8 mouse cellular contexts compared by ENCODE assay signal in genomic region chr5:135742941-135743740, GRCm38 (mm10). TPM values are rescaled to one million over a fixed set of nuclear protein-coding genes. Genes with fewer than 3 reads are reported as not detected.
DNase-seq lines count a peak whose midpoint lies in the region; ATAC-seq and TF ChIP-seq lines count a peak whose summit lies in the region.

No protein-coding gene starts in this region.

- H3K27ac ChIP-seq in gastrocnemius, adult 2 months: peak overlapping the region; percentile 87
- no peak overlapping the region for H3K27ac ChIP-seq in MEL (ENCODE audit: control insufficient read depth, low read depth, low read length)
- no peak overlapping the region for H3K27ac ChIP-seq in forebrain, embryonic 15.5 days (replicated peaks)
- peak overlapping the region; percentile 58 for H3K27ac ChIP-seq in kidney, postnatal 0 days

- no peak for TF ChIP-seq POLR2A in MEL (IDR thresholded peaks at IDR 0.05; ENCODE audit: control insufficient read depth in 1 of 2, insufficient read depth in 1 of 2, low read depth in 1 of 2, low read length in 2 of 2, poor library complexity in 1 of 2)

- H3K9me3 ChIP-seq in MEL (replicated peaks; ENCODE audit: insufficient read depth, low read length): no peaks in the 10 kb centered on the region
- no peaks in the 10 kb centered on the region for H3K9me3 ChIP-seq in forebrain, embryonic 15.5 days
- no peaks in the 10 kb centered on the region for H3K9me3 ChIP-seq in kidney, postnatal 0 days (replicated peaks; ENCODE audit: low read length)

- H3K79me2 ChIP-seq in MEL (ENCODE audit: control insufficient read depth, insufficient read depth, low read length, poor library complexity): no peaks in the 10 kb centered on the region; the same call in 1 of the 2 replicates

- TF ChIP-seq EP300 in MEL (IDR thresholded peaks at IDR 0.05; ENCODE audit: low read depth in 1 of 2, low read length in 2 of 2): no peak

- H3K27me3 ChIP-seq in MEL (ENCODE audit: control insufficient read depth in 1 of 2, insufficient read depth in 2 of 2, low read length in 2 of 2): no peaks in the 10 kb centered on the region
- H3K27me3 ChIP-seq in forebrain, embryonic 15.5 days: no peaks in the 10 kb centered on the region
- H3K27me3 ChIP-seq in kidney, postnatal 0 days (ENCODE audit: insufficient read depth, low read length): no peaks in the 10 kb centered on the region

- 22% methylated on average over 18 of the region's 18 CpGs for WGBS in forebrain, embryonic 15.5 days
- WGBS in kidney, postnatal 0 days: 15% methylated on average over 18 of the region's 18 CpGs

- intact Hi-C loops in gastrocnemius, adult 2 months (cut with DNase I): loop anchor here (5.0 kb wide), 1 partner anchor 111 kb away; the partner anchor contains the start of gene Rhbdd2

- TF ChIP-seq CTCF in gastrocnemius, adult 2 months (IDR thresholded peaks at IDR 0.05): no peak
- TF ChIP-seq CTCF in MEL (IDR thresholded peaks at IDR 0.05 in 2 of 3, conservative IDR thresholded peaks at IDR 0.05 in 1 of 3; ENCODE audit: control insufficient read depth in 1 of 3, insufficient read depth in 1 of 3, low read depth in 2 of 3, low read length in 3 of 3, poor library complexity in 1 of 3, severe bottlenecking in 1 of 3): no peak
- TF ChIP-seq CTCF in kidney, postnatal 0 days (IDR thresholded peaks at IDR 0.05; ENCODE audit: low read depth): peak; percentile 11; the same call in 1 of the 2 replicates

- peaks cover 3 to 9% of the 10 kb centered on the region in 2 experiments; a peak in 3 of 4 replicates for H3K4me1 ChIP-seq in MEL (ENCODE audit: control insufficient read depth in 1 of 2, insufficient read depth in 2 of 2, low read length in 2 of 2)
- H3K4me1 ChIP-seq in forebrain, embryonic 15.5 days: peaks cover 21% of the 10 kb centered on the region
- H3K4me1 ChIP-seq in kidney, postnatal 0 days (replicated peaks; ENCODE audit: insufficient read depth, low read length): 0 out of 2 replicates have a peak, but pooled peaks cover 7% of the 10 kb centered on the region

- TF ChIP-seq RAD21 in MEL (IDR thresholded peaks at IDR 0.05; ENCODE audit: low read depth, low read length): no peak

- peak overlapping the region; percentile 64 for H3K9ac ChIP-seq in MEL (ENCODE audit: control insufficient read depth, low read depth, low read length, poor library complexity, severe bottlenecking)
- H3K9ac ChIP-seq in forebrain, embryonic 15.5 days (replicated peaks): peak overlapping the region; percentile 94
- H3K9ac ChIP-seq in kidney, postnatal 0 days (ENCODE audit: low read depth, low read length): peak overlapping the region; percentile 82

- ATAC-seq in forebrain, embryonic 15.5 days (replicated peaks): no peak; the same call in 1 of the 2 replicates
- peak; percentile 61 for ATAC-seq in kidney, postnatal 0 days (replicated peaks; ENCODE audit: low FRiP score, low read depth)

- H3K4me2 ChIP-seq in forebrain, embryonic 15.5 days (replicated peaks): peak overlapping the region; percentile 96
- peak overlapping the region; percentile 94 for H3K4me2 ChIP-seq in kidney, postnatal 0 days (ENCODE audit: low read length)

- H3K36me3 ChIP-seq in MEL (ENCODE audit: control insufficient read depth in 1 of 2, insufficient read depth in 2 of 2, low read length in 2 of 2): no peaks in the 10 kb centered on the region
- H3K36me3 ChIP-seq in forebrain, embryonic 15.5 days: peaks cover 13% of the 10 kb centered on the region; the same call in 1 of the 2 replicates
- H3K36me3 ChIP-seq in kidney, postnatal 0 days (ENCODE audit: insufficient read depth, low read length): peaks cover 8% of the 10 kb centered on the region; the same call in 1 of the 2 replicates

- DNase-seq in gastrocnemius, adult 2 months: no peak
- no peak for DNase-seq in gastrocnemius, adult 18-20 months (ENCODE audit: low spot score)
- DNase-seq in MEL (ENCODE audit: low read depth, low spot score): peak; percentile 38
- DNase-seq in kidney, postnatal 0 days (ENCODE audit: low spot score): peak; percentile 86
- peak; percentile 70 for DNase-seq in mesoderm, embryonic 11.5 days (ENCODE audit: low read depth, low spot score)
- no peak for DNase-seq in spleen, postnatal 4 days (ENCODE audit: low spot score in 2 of 2)
- no peak for DNase-seq in spleen, adult 12 weeks (ENCODE audit: low spot score)

- peak overlapping the region; percentile 96 for H3K4me3 ChIP-seq in gastrocnemius, adult 2 months
- peak overlapping the region; percentile 74 to 87 for H3K4me3 ChIP-seq in MEL (ENCODE audit: control insufficient read depth in 1 of 2, insufficient read depth in 1 of 2, low read depth in 2 of 2, low read length in 2 of 2)
- H3K4me3 ChIP-seq in forebrain, embryonic 15.5 days: peak overlapping the region; percentile 98
- H3K4me3 ChIP-seq in kidney, postnatal 0 days (replicated peaks; ENCODE audit: low read depth, low read length): peak overlapping the region; percentile 87

TF ChIP-seq in MEL, 35 proteins besides CTCF, POLR2A, EP300 and RAD21:
- TF ChIP-seq JUND (IDR thresholded peaks at IDR 0.05; ENCODE audit: low read depth, low read length) (no peak), NELFE (IDR thresholded peaks at IDR 0.05; ENCODE audit: low read depth, low read length) (no peak), CHD2 (IDR thresholded peaks at IDR 0.05; ENCODE audit: low read length) (no peak), TAL1 (IDR thresholded peaks at IDR 0.05; ENCODE audit: low read length) (no peak), ETS1 (IDR thresholded peaks at IDR 0.05; ENCODE audit: low read depth, low read length) (no peak), SMC3 (IDR thresholded peaks at IDR 0.05; ENCODE audit: low read depth, low read length) (no peak), ELF1 (IDR thresholded peaks at IDR 0.05; ENCODE audit: low read depth, low read length) (no peak), TBP (IDR thresholded peaks at IDR 0.05; ENCODE audit: low read depth, low read length) (no peak), POLR2AphosphoS5 (IDR thresholded peaks at IDR 0.05; ENCODE audit: borderline replicate concordance, low read depth, low read length) (no peak), KAT2A (conservative IDR thresholded peaks at IDR 0.05; ENCODE audit: low read depth, low read length) (no peak), MYC (IDR thresholded peaks at IDR 0.05; ENCODE audit: low read depth, low read length) (no peak), MXI1 (IDR thresholded peaks at IDR 0.05; ENCODE audit: low read depth, low read length) (no peak), MAZ (IDR thresholded peaks at IDR 0.05; ENCODE audit: low read depth, low read length) (no peak), USF1 (IDR thresholded peaks at IDR 0.05; ENCODE audit: low read depth, low read length) (no peak)
TF ChIP-seq in MEL: peak in this region for 0.

RNA-seq across cellular contexts. Expression of gene Tmem120a, which starts 1.1 kb away (rescaled TPM):
- 1 to 10 TPM; 7.6 to 8.3 TPM for total RNA-seq in gastrocnemius, adult 2 months (2021)
- 1 to 10 TPM; 6.8 to 8.4 TPM for total RNA-seq in gastrocnemius, adult 18-20 months (2021)
- total RNA-seq in MEL (2012; rRNA removed): 19.6 and 20.2 TPM in 2 replicates
- polyA plus RNA-seq in MEL (2012; ENCODE audit: insufficient read depth in 1 of 2, insufficient read length in 2 of 2, low read depth in 1 of 2, low replicate concordance in 2 of 2, missing spikeins in 1 of 2): 10 to 100 TPM in 1 of 2 experiments, not detected in 1; 38.8 TPM
- 74.9 and 80.7 TPM in 2 replicates for polyA plus RNA-seq in forebrain, embryonic 15.5 days (2015; fragmentation: Nextera tagmentation; extraction: Ambion mirVana)
- 80.1 and 81.7 TPM in 2 replicates for polyA plus RNA-seq in kidney, postnatal 0 days (2015; fragmentation: Nextera tagmentation; extraction: Ambion mirVana)

RNA-seq across cellular contexts. Expression of gene Styxl1, which starts 35.0 kb away (rescaled TPM):
- not detected for total RNA-seq in gastrocnemius, adult 2 months (2021)
- total RNA-seq in gastrocnemius, adult 18-20 months (2021): not detected
- total RNA-seq in MEL (2012; rRNA removed): not detected in 2 replicates
- under 1 TPM in 1 of 2 experiments, not detected in 1; 0.17 TPM for polyA plus RNA-seq in MEL (2012; ENCODE audit: insufficient read depth in 1 of 2, insufficient read length in 2 of 2, low read depth in 1 of 2, low replicate concordance in 2 of 2, missing spikeins in 1 of 2)
- 0.34 TPM in 2 replicates for polyA plus RNA-seq in forebrain, embryonic 15.5 days (2015; fragmentation: Nextera tagmentation; extraction: Ambion mirVana)
- polyA plus RNA-seq in kidney, postnatal 0 days (2015; fragmentation: Nextera tagmentation; extraction: Ambion mirVana): 0.53 and 0.54 TPM in 2 replicates

RNA-seq across cellular contexts. Expression of gene Mdh2, which starts 35.1 kb away (rescaled TPM):
- 1,000 to 10,000 TPM in 1 of 2 experiments, 100 to 1,000 TPM in 1; 910 to 1,211 TPM for total RNA-seq in gastrocnemius, adult 2 months (2021)
- 1,000 to 10,000 TPM in 1 of 2 experiments, 100 to 1,000 TPM in 1; 959 to 1,045 TPM for total RNA-seq in gastrocnemius, adult 18-20 months (2021)
- total RNA-seq in MEL (2012; rRNA removed): 207 and 241 TPM in 2 replicates
- 1,000 to 10,000 TPM in 1 of 2 experiments, 100 to 1,000 TPM in 1; 465 to 1,097 TPM for polyA plus RNA-seq in MEL (2012; ENCODE audit: insufficient read depth in 1 of 2, insufficient read length in 2 of 2, low read depth in 1 of 2, low replicate concordance in 2 of 2, missing spikeins in 1 of 2)
- 554 and 557 TPM in 2 replicates for polyA plus RNA-seq in forebrain, embryonic 15.5 days (2015; fragmentation: Nextera tagmentation; extraction: Ambion mirVana)
- polyA plus RNA-seq in kidney, postnatal 0 days (2015; fragmentation: Nextera tagmentation; extraction: Ambion mirVana): 752 and 801 TPM in 2 replicates

Comparison
In these comparisons a context has a peak if more than half of its experiments do, and no peak if none do; other contexts are left out.
1. DNase-seq: peak in MEL (single experiment), kidney, postnatal 0 days (single experiment) and mesoderm, embryonic 11.5 days (single experiment); none in gastrocnemius, adult 2 months (single experiment), gastrocnemius, adult 18-20 months (single experiment), spleen, postnatal 4 days (0 of 2) and spleen, adult 12 weeks (single experiment).
2. H3K27ac ChIP-seq: peak in gastrocnemius, adult 2 months (single experiment) and kidney, postnatal 0 days (single experiment); none in MEL (single experiment) and forebrain, embryonic 15.5 days (single experiment).
3. Peak in every context shown above with its lines, with median percentiles within 50 percentile points of each other: H3K4me3 ChIP-seq and H3K9ac ChIP-seq.